Mouse (Mus musculus) left cerebral cortex, adult 18-20 months (tissue): Measurements from ENCODE around the gene Fam124b. TPM values are rescaled to one million over a fixed set of nuclear protein-coding genes. Genes with fewer than 3 reads are reported as not detected.

Source experiments
- DNase-seq, 2 experiments: peaks; one replicate each; pipeline ENCODE4 v3.0.0; 2021 to 2022; ENCODE audit warnings: low spot score in 2 of 2, mixed read lengths in 1 of 2
- total RNA-seq, 2 experiments: library from RNA; stranded (reverse); gene quantifications; 2 replicates each; pipeline ENCODE4 v1.2.3; 2021

Gene Fam124b
- total RNA-seq, 2 experiments from 2014 or later = 0.45 to 0.65 TPM

DNA sequence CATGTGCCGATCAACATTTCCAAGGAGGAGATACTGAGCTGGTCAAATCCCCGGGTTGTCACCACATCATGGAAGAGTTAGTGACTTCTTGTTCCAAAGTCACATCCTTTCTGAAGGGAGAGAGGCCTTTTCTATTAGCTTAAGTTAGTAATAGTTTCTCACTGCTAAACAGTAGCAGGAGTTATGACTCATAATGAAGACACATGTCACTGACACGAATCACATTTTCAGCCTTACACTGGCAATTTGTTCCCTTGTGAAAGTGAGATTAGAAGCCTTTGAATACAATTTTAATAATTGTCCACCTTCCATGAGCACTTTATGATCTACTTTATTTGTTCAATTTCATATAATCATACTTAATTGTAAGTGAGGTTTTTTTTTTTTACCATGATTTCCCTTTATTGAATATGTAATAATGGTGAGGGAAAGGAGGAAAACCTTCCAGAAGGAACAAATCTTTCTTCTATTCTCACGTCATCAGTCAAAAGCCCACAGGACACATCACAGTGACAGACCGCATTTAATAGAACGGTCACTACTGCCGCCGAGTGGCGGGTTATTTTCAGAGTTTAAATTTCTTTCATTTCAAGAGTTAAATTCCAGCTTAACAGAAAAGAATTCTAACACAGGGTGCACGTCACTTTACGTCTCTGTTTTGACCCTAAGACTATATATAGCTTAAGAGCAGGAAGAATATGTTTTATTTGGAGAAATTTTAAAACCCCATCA lies 40.5 kb downstream of the Fam124b start:
- no peak for DNase-seq

DNA sequence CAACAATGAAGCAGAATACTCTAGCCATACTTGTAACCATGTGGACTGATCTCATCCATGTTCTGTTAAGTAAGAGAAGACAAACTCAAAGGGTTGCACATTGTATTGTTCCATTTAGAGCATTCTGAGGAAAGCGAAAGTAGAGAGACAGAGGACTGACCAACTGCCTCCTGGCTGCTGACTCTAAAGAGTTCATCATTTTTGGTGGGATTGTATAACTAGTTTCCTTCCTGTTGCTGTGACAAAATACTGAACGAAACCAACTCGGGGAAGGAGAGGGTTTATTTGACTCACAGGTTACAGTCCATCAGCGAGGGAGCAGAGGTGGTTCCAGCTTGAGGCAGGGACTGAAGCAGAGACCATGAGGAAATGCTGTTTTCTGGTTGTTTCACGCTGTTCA lies 50.6 kb downstream of the Fam124b start:
- no peak for DNase-seq

DNA sequence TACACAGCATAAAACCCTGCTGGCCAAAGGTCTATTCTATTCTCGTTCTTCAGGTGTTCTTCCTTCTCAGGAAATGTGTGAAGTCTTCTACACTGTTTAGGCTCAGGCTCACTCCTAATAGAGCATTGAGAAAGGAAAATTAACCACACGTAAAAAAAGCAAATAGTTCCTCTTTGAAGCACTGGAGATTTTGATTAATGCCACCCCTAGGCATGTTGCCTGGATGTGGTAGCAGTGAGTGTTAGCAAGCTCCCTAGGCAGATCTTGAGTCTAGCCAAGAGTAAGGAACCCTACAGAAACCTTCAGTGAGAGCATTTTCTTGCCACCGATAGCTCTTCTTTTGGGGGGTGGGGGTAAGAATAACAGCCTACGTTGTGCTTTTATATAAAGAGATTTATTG lies 51.7 kb downstream of the Fam124b start:
- no peak for DNase-seq

DNA sequence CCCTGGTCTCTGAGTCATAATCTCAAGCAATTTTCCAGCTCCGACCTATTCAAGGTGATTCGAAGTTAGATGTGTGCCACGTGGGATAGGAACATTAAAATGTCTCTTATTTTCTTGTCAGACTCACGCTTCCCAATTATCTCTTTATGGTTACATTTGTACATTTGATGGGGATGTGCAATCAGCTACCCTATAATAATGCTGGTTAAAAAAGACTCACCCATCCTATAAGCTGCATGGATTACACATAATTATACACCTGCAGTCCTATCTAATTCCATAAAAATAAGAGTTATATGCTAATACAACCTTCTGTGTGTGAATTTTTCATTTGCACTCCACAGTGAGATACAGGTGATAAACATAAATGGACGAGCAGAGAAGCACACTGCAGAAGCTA lies 52.9 kb downstream of the Fam124b start:
- no peak for DNase-seq

DNA sequence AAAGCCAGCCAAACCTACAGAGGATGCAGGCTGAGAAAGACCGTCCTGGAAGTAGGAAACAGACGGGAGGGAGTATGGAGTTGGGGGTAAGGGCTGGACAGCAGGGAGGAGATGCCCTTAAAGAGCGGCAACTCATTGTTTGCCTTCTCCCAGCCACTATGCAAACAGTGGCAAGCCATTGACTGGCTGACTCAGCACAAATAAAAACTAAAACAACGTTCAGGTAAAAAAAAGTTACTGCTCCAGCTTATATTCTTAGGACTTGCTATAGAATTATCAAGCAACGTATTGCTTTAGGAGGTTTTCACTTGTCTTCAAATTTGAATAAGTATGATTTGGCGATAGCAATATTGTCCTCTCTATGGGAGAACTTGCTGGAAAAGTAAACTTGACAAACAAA lies 55.3 kb downstream of the Fam124b start:
- no peak for DNase-seq

DNA sequence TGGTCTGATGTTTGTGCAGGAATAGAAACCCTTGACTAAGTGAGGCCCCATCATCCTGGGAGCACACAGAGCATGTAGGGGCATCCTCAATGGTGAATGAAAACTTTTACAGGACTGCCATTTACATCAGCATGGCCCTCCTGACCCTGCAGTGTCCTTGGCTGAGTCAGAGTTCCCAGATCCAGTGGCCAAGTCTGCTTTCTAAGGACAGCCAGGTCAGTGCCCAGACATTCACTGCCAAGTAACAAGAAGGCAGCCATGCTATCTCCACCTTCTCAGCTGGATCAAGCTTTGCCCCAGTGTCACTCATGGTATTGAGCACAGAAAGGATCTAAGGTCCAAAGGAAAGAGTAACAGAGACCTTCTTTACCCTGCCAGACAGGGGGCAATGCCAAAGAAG lies 58.7 kb downstream of the Fam124b start:
- DNase-seq = no peak

DNA sequence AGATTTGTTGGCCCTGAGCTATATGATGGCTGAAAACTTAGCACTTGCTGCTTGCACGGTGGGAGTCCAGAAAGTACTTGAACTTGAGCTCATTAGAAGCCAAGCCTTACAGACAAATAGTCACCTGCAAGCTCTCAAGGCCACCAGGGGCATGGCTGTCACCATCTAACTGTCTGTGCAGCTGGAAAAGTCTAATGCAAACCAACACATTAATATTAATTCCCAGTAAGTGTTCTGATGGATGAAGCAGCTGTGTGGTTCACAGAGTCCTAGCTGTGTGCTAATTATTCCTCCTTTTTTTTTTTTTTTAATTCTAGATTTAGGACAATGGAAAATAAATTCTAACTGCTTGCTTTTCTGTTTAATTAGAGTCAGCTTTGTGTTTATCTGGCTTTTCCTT lies 63.4 kb downstream of the Fam124b start:
- DNase-seq = no peak

DNA sequence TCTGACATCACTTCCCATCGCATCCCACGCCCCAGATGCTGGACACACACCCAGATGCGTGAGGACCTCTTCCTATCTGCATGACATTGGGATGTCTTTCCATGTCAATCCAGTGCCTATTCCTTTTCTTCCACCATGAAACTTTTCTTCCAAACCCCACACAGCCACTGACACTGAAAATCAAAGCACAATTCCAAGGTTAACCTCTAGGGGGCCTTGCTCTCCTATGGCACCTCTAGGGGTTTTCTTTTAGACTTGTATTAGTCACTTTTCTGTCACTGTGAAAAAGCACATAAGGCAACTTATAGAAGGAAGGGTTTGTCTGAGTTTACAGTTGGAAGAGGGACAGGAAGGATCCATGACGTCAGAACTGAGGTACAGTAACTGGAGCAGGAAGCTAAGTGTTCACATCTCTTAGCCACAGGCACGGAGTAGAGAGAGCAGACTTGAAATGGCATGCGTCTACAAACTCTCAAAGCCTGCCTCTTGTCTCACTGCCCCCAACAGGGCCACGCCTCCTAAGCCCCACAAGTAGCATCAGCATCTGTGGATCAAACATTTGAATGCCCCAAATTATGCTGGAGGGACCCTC lies 65.1 kb downstream of the Fam124b start:
- no peak for DNase-seq

DNA sequence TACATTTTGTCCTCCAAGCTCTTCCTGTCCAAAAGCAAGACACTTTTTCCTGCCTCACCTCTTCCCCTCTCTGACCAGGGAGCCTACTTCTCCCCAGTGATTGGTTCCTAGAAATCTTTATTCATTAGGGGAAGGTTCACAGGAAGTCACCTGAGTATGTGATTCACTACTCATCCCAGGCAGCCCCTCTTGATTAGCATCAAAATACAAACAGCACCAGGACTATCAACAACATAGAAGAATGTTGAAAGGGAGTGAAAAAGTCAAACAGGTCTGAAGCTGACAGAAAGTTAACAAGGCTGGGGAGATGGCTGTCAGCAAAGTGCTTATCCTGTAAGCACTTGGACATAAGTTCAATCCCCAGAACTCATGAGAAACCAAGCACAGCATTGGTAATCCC lies 67.6 kb downstream of the Fam124b start:
- DNase-seq = no peak

Other genes starting within 250 kb of the Fam124b start
- 100 to 1,000 TPM; 121 to 143 TPM for gene Cul3, start 122.0 kb upstream of the Fam124b start, total RNA-seq
- not detected for gene Gm45261, start 243.0 kb upstream of the Fam124b start, total RNA-seq